Mouse (Mus musculus) G1E (cell line): ENCODE results near the gene Kmt5b. TPM values are rescaled to one million over a fixed set of nuclear protein-coding genes. Genes with fewer than 3 reads are reported as not detected.

Experiments used
- ATAC-seq: 2 replicates; pipeline ENCODE4 v1.8.0; 2016; ENCODE audit warnings: mild to moderate bottlenecking; ENCODE audit not compliant: insufficient number of reproducible peaks, poor library complexity, low FRiP score, severe bottlenecking; ENCODE audit errors: extremely low read depth
- DNase-seq: peaks from one replicate; pipeline ENCODE4 v3.0.0; 2012; ENCODE audit warnings: low spot score
- H3K27me3 ChIP-seq: 2 replicates; pipeline ENCODE4 v1.6.1; 2012; ENCODE audit warnings: mild to moderate bottlenecking, low read length, inconsistent platforms; ENCODE audit not compliant: insufficient read depth
- H3K36me3 ChIP-seq: replicated peaks from 2 replicates; pipeline ENCODE3; 2012; ENCODE audit warnings: mild to moderate bottlenecking, inconsistent platforms
- H3K4me1 ChIP-seq: 2 replicates; pipeline ENCODE4 v1.6.1; 2012; ENCODE audit warnings: low read depth, low read length, inconsistent platforms, mixed read lengths; ENCODE audit not compliant: insufficient read depth
- H3K4me3 ChIP-seq: 2 replicates; pipeline ENCODE4 v1.5.1; 2012; ENCODE audit warnings: low read depth, mild to moderate bottlenecking, inconsistent platforms, low read length, moderate library complexity, mixed read lengths
- H3K9me3 ChIP-seq: replicated peaks from 2 replicates; pipeline ENCODE4 v1.6.1; 2012; ENCODE audit warnings: inconsistent platforms
- CTCF ChIP-seq: IDR thresholded peaks from 2 replicates; pipeline ENCODE4 v1.5.1; 2012; ENCODE audit warnings: low read depth, low read length, inconsistent platforms, mixed read lengths
- GATA1 ChIP-seq: IDR thresholded peaks from 2 replicates; pipeline ENCODE4 v1.6.1; 2012; ENCODE audit warnings: borderline replicate concordance, low read length, inconsistent platforms, mixed read lengths
- GATA2 ChIP-seq: IDR thresholded peaks from 2 replicates; pipeline ENCODE4 v1.6.1; 2012; ENCODE audit warnings: low read depth, low read length, inconsistent platforms, borderline replicate concordance
- POLR2AphosphoS5 ChIP-seq: IDR thresholded peaks from 2 replicates; pipeline ENCODE4 v1.6.1; 2012; ENCODE audit warnings: low read depth, low read length, inconsistent platforms; ENCODE audit not compliant: insufficient replicate concordance
- TAL1 ChIP-seq: conservative IDR thresholded peaks from 2 replicates; pipeline ENCODE4 v1.6.1; 2012; ENCODE audit warnings: low read depth, low read length, inconsistent platforms, mixed read lengths
- polyA plus RNA-seq: library from polyadenylated mRNA; stranded (reverse); fragments of >175 nt; gene quantifications from 2 replicates; pipeline ENCODE4 v1.2.3, GENCODE M21; 2012
- total RNA-seq, 2 experiments: library from RNA; stranded (forward) in 1 of 2; stranded (reverse) in 1 of 2; fragments of 200-1000 nt in 1 of 2; fragments of >200 nt in 1 of 2; fragmentation: Nextera tagmentation in 1 of 2; gene quantifications; 2 replicates each; pipeline ENCODE4 v1.2.3; 2014 to 2017

The Kmt5b gene
- total and polyA plus RNA-seq, 3 experiments, result 5.3 to 36.4 (median 26.0) TPM

GRCm38 (mm10) chr19:3839686-3840085 lies 72.5 kb downstream of the Kmt5b start:
- DNase-seq (no peak), ATAC-seq (no peak)
- TF ChIP-seq POLR2AphosphoS5, result no peak
- TF ChIP-seq GATA1, result no peak

DNA sequence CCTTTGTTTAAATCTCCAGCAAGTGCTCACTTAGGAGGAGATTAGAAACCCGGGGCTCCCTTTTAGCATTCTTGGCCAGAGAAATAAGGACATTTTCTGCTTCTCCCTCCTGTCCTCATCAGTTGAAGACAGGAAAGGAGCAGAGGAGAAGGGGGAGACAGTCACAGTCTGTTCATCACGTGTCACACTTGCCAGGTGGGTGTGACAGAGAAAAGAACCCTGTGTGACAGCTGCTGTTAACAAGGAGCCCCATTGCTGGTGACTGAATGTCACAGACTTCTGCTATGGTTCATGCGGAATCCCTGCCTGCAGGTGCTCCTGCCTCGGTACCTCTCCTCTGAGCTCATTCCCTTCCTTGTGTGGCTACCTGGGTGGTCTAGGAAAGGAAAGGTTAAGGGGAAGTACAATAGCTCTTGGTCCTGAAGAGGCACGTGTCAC lies 73.0 kb downstream of the Kmt5b start:
- Histone ChIP-seq H3K27me3 (peaks cover 14% of the 10 kb centered on the region), H3K9me3 (no peaks in the 10 kb centered on the region), H3K36me3 (no peaks in the 10 kb centered on the region), H3K4me1 (peaks cover 6% of the 10 kb centered on the region), H3K4me3 (no peak overlapping the region)
- DNase-seq (no peak), ATAC-seq (no peak)
- no peak for TF ChIP-seq CTCF
- no peak for TF ChIP-seq GATA1
- no peak for TF ChIP-seq TAL1
- no peak for TF ChIP-seq GATA2
- TF ChIP-seq POLR2AphosphoS5, result no peak

More at GRCm38 (mm10) chr19:3839686-3840085, 72.5 kb downstream of the Kmt5b start:
- peaks cover 11% of the 10 kb centered on the region for H3K4me1 ChIP-seq
- H3K36me3 ChIP-seq, result no peaks in the 10 kb centered on the region
- H3K4me3 ChIP-seq, result no peak overlapping the region
- no peaks in the 10 kb centered on the region for H3K9me3 ChIP-seq
- H3K27me3 ChIP-seq, result peaks cover 14% of the 10 kb centered on the region

DNA sequence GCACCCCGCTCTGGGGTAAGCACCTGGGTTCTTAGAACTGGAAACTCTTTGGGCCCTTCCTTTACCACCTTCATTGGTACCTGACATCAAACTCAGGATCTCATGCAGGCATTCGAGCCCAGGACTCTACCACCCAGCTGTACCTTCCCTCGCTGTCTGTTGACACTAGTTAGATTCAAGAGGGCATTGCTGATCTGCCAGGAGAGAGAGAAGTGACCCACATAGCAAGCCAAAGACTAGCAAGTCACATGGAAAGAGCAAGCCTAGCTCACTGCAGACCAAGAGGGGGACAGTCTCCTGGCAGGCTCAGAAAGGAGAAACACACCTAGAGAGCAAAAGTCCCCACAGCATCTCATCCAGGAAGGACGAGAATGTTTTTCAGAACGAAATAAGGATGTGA lies 73.5 kb downstream of the Kmt5b start:
- DNase-seq (no peak), ATAC-seq (no peak)
- Histone ChIP-seq H3K4me1 (peaks cover 4% of the 10 kb centered on the region; the same call in 1 of the 2 replicates), H3K27me3 (peaks cover 16% of the 10 kb centered on the region), H3K36me3 (no peaks in the 10 kb centered on the region), H3K4me3 (no peak overlapping the region), H3K9me3 (no peaks in the 10 kb centered on the region)
- TF ChIP-seq TAL1, result no peak
- TF ChIP-seq GATA2, result no peak
- TF ChIP-seq GATA1, result no peak
- TF ChIP-seq POLR2AphosphoS5, result no peak
- no peak for TF ChIP-seq CTCF

DNA sequence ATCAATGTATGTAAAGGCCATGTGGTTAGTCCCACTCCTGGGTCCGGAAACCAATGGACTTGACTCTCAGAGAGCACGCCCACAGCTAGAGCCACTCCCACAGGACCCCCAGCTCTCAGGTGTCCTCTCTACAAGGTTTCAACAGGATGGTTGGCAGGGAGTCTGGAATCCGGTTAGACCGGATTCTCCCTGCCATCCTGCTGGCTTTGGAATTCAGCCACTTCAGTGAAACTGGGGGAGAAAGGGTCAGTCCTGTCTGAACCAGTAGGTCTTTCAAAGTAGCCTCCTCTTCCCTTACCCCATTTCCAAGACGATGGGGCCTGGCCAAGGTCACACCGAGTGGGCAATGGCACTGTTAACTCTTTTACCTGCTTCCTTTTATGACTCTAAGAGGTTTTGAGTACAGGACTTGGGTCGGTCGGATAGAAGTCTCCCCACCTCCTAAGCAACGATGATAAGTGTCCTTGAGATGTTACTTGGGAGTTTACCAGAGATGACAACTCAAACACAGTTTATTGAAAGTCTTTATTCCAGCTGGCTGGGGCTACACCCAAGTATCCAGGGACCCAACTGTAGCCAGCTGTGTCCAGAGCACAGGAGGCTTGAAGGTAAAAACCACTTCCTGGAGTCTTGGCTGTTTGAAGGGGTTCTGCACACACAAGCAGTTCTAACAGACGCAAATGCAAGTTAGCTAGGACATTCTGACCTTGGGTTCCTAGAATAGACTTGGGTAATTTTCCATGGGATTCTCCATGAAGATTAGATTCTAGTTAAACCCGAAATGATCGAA lies 75.3 kb downstream of the Kmt5b start:
- H3K9me3 ChIP-seq, result no peaks in the 10 kb centered on the region
- no peaks in the 10 kb centered on the region for H3K36me3 ChIP-seq
- no peak for TF ChIP-seq CTCF
- no peak for TF ChIP-seq POLR2AphosphoS5
- no peak for TF ChIP-seq TAL1
- H3K27me3 ChIP-seq, result peaks cover 16% of the 10 kb centered on the region
- no peak overlapping the region for H3K4me3 ChIP-seq
- no peaks in the 10 kb centered on the region for H3K4me1 ChIP-seq
- no peak for ATAC-seq
- no peak for DNase-seq

- Histone ChIP-seq H3K9me3 (no peaks in the 10 kb centered on the region), H3K36me3 (no peaks in the 10 kb centered on the region), H3K27me3 (peaks cover 16% of the 10 kb centered on the region), H3K4me1 (no peaks in the 10 kb centered on the region), H3K4me3 (no peak overlapping the region)
- DNase-seq (no peak), ATAC-seq (no peak)
- TF ChIP-seq GATA2 (no peak), CTCF (no peak), TAL1 (no peak), GATA1 (no peak), POLR2AphosphoS5 (no peak)
Measured at GRCm38 (mm10) chr19:3843629-3844028, 76.4 kb downstream of the Kmt5b start.

DNA sequence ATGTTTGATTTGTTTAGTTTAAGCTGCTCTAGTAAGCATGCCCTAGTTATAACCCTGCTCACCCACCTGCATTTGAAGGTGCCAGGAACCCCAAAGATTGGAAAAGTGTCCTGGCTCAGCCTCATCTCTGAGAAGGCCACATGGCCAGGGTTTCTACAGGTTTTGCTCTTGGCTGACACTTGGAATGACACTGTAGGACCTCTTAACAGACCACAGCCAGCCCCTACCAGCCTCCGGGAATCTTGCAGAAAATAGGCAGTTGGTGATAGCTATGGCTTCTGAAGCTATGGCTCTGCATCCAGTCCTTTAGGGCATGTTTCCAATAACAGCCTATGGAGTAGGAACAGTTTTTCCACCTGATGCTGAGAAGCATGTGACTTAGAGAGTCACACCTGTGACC lies 77.6 kb downstream of the Kmt5b start:
- TF ChIP-seq GATA2 (no peak), TAL1 (no peak), POLR2AphosphoS5 (no peak), CTCF (no peak)
- no peak for ATAC-seq
- Histone ChIP-seq H3K27me3 (peaks cover 16% of the 10 kb centered on the region), H3K4me3 (no peak overlapping the region), H3K36me3 (no peaks in the 10 kb centered on the region), H3K9me3 (no peaks in the 10 kb centered on the region), H3K4me1 (no peaks in the 10 kb centered on the region)
- DNase-seq, result no peak

DNA sequence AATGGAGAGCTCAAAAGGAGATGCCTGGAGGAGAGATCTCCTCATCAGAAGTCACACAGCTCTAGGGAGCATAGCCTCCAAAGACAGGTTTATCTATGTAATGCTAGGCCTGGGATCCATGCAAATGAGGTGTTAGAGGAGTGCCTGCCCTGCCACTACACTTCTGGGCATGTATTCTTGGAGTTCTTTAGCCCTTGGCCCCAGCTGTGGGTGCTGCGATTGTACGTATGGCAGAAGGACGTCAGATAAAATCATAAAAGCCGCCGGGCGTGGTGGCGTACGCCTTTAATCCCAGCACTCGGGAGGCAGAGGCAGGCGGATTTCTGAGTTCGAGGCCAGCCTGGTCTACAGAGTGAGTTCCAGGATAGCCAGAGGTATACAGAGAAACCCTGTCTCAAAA lies 78.1 kb downstream of the Kmt5b start:
- no peak for TF ChIP-seq POLR2AphosphoS5
- no peak for TF ChIP-seq TAL1
- no peak for TF ChIP-seq CTCF
- TF ChIP-seq GATA1, result no peak
- TF ChIP-seq GATA2, result no peak
- Histone ChIP-seq H3K4me3 (no peak overlapping the region), H3K4me1 (no peaks in the 10 kb centered on the region), H3K9me3 (no peaks in the 10 kb centered on the region), H3K27me3 (peaks cover 14% of the 10 kb centered on the region), H3K36me3 (no peaks in the 10 kb centered on the region)
- ATAC-seq, result no peak
- no peak for DNase-seq
